Mouse (Mus musculus) embryonic facial prominence, embryonic 10.5 days (tissue): ENCODE data around the gene Pcx. TPM values are rescaled to one million over a fixed set of nuclear protein-coding genes. Genes with fewer than 3 reads are reported as not detected.

Source experiments
- DNase-seq: peaks from one replicate; pipeline ENCODE4 v3.0.0-alpha.2; 2017; ENCODE audit warnings: low spot score
- H3K27ac ChIP-seq: fragments of 300-500 bp; sonication (generic); replicated peaks from 2 replicates; pipeline ENCODE4 v1.5.1; 2016; ENCODE audit warnings: mild to moderate bottlenecking
- H3K27me3 ChIP-seq: fragments of 300-500 bp; sonication (generic); replicated peaks from 2 replicates; pipeline ENCODE4 v1.6.1; 2016; ENCODE audit warnings: low read depth, mild to moderate bottlenecking; ENCODE audit not compliant: poor library complexity, severe bottlenecking
- H3K36me3 ChIP-seq: fragments of 300-500 bp; sonication (generic); replicated peaks from 2 replicates; pipeline ENCODE4 v1.6.1; 2016; ENCODE audit warnings: mild to moderate bottlenecking, moderate library complexity
- H3K4me1 ChIP-seq: fragments of 300-500 bp; sonication (generic); 2 replicates; pipeline ENCODE4 v1.6.1; 2016
- H3K4me3 ChIP-seq: fragments of 300-500 bp; sonication (generic); 2 replicates; pipeline ENCODE4 v1.5.1; 2016; ENCODE audit warnings: mild to moderate bottlenecking, moderate library complexity
- H3K9me3 ChIP-seq: fragments of 300-500 bp; sonication (generic); 2 replicates; pipeline ENCODE4 v1.6.1; 2016; ENCODE audit warnings: mild to moderate bottlenecking
- WGBS: fragments of 180-500 bp; shearing (Covaris S2); methylation state at CpG from one replicate; pipeline ENCODE4 v1.1.7; 2016; 5-methylcytosine and 5-hydroxymethylcytosine counted together
- polyA plus RNA-seq: library from polyadenylated mRNA; unstranded; fragments of >200 nt; fragmentation: Nextera tagmentation; extraction: Ambion mirVana; gene quantifications from 2 replicates; pipeline ENCODE4 v1.2.1, GENCODE M21; 2016

Pcx gene
- polyA plus RNA-seq, 1 experiment from 2014 or later = 26.8 TPM

DNA sequence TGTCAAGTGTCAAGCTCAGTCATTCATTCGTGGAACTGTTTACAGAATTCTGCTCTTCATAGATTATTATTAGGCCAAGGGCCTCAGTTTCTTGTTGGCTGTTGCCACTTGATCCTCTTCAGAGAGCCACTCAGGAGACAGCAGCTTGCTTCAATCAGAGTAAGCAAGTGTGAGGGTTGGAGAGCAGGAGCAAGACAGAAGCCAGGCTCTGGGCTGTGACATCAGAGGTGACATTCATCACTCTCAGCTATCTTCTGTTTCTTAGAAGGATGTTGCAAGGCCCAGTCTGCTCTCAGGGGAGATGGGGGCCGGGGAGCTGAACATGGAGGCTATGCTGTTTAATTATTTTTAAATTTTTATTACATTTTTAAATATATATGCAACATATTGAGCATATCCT lies 7.6 kb upstream of the Pcx start:
- peaks cover 13% of the 10 kb centered on the region for H3K4me1 ChIP-seq
- DNase-seq = no peak
- H3K36me3 ChIP-seq = no peaks in the 10 kb centered on the region
- H3K4me3 ChIP-seq = no peak overlapping the region
- H3K27me3 ChIP-seq = no peaks in the 10 kb centered on the region
- 75% methylated on average over 2 of the region's 2 CpGs for WGBS
- H3K9me3 ChIP-seq = no peaks in the 10 kb centered on the region
- no peak overlapping the region for H3K27ac ChIP-seq

GRCm38 (mm10) chr19:4504830-4505229 lies 5.4 kb upstream of the Pcx start:
- H3K27me3 ChIP-seq = no peaks in the 10 kb centered on the region
- H3K4me1 ChIP-seq = peaks cover 8% of the 10 kb centered on the region
- H3K9me3 ChIP-seq = no peaks in the 10 kb centered on the region
- no peak overlapping the region for H3K4me3 ChIP-seq
- H3K36me3 ChIP-seq = no peaks in the 10 kb centered on the region
- DNase-seq = no peak
- WGBS = 95% methylated on average over 1 of the region's 1 CpGs
- H3K27ac ChIP-seq = no peak overlapping the region

- Histone ChIP-seq H3K4me3 (no peak overlapping the region), H3K27ac (no peak overlapping the region), H3K9me3 (no peaks in the 10 kb centered on the region), H3K27me3 (peaks cover 7% of the 10 kb centered on the region), H3K36me3 (no peaks in the 10 kb centered on the region), H3K4me1 (peaks cover 20% of the 10 kb centered on the region)
- 77% methylated on average over 3 of the region's 3 CpGs for WGBS
- no peak for DNase-seq
Measured at GRCm38 (mm10) chr19:4507746-4508145, 2.5 kb upstream of the Pcx start.

DNA sequence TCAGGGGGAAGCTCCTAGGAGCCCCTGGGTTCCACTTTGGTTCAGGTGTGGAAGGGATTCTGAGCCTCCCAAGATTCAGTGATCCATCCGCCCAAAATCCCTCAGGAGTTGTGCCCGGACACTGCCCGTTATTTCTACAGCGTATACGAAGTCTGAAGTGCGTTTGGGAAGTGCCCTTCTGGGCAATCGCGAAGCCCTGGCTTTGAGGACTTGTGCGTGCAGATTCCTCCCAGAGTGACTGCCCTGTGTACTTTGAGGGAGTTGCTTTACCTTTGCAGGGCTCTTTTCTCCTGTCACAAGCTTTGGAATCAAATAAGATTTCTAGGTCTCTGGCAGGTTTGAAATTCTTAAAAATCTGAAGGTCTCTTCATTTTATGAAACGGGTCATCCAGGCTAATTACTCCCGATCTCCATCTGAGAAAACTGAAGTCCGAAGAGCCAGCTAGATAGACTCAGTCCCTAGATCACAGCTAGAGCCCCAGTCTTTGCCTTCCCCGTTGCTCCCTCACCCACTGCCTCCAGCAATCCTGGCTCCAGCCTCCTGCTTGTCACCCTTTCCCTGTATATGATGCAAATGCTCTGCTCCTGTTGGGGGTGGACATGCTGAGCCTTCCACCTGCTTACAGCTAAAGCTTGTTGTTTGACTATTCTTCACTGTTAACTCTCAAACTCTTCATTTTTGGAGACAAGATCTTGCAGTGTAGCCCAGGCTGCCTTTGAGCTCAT lies 1.0 kb downstream of the Pcx start:
- H3K36me3 ChIP-seq = no peaks in the 10 kb centered on the region
- no peak overlapping the region for H3K27ac ChIP-seq
- no peaks in the 10 kb centered on the region for H3K9me3 ChIP-seq
- no peak for DNase-seq
- peaks cover 7% of the 10 kb centered on the region for H3K27me3 ChIP-seq
- WGBS = 9% methylated on average over 13 of the region's 13 CpGs
- H3K4me3 ChIP-seq = peak overlapping the region; percentile 86
- H3K4me1 ChIP-seq = peaks cover 37% of the 10 kb centered on the region

- Histone ChIP-seq H3K27ac (no peak overlapping the region), H3K36me3 (no peaks in the 10 kb centered on the region), H3K4me3 (0 out of 2 replicates have a peak overlapping the region, but pooled peaks have one; percentile 16), H3K4me1 (peaks cover 42% of the 10 kb centered on the region), H3K9me3 (no peaks in the 10 kb centered on the region), H3K27me3 (peaks cover 7% of the 10 kb centered on the region)
- WGBS = 70% methylated on average over 4 of the region's 4 CpGs
- no peak for DNase-seq
Measured at GRCm38 (mm10) chr19:4513236-4513858, 3.1 kb downstream of the Pcx start.

DNA sequence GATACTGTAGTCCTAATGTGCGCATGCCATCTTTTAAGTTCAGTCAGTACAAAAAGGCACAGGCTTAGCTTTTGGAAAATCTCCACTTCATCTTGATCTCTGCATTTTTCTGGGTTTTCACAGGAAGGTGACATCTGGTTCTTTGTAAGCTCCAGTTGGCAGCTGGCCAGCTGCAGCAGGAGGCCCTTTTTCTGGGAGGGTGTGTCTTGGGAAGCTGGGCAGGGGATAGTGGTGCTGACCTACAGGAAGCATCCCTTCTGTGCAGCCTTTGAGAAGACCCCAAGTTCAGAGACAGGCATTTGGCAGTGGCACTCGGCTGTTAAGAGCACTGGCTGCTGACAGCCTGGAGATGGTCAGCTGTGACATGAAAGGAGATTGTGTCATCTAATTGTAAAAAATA lies 5.5 kb downstream of the Pcx start:
- Histone ChIP-seq H3K4me1 (peaks cover 43% of the 10 kb centered on the region), H3K4me3 (no peak overlapping the region), H3K27me3 (peaks cover 7% of the 10 kb centered on the region), H3K36me3 (no peaks in the 10 kb centered on the region), H3K27ac (0 out of 2 replicates have a peak overlapping the region, but pooled peaks have one; percentile 25), H3K9me3 (no peaks in the 10 kb centered on the region)
- WGBS = 64% methylated on average over 2 of the region's 2 CpGs
- DNase-seq = peak; percentile 44

- H3K36me3 ChIP-seq = no peaks in the 10 kb centered on the region
- H3K4me1 ChIP-seq = peaks cover 38% of the 10 kb centered on the region
- no peaks in the 10 kb centered on the region for H3K9me3 ChIP-seq
- H3K27me3 ChIP-seq = peaks cover 7% of the 10 kb centered on the region
- H3K4me3 ChIP-seq = no peak overlapping the region
- 65% methylated on average over 2 of the region's 2 CpGs for WGBS
- H3K27ac ChIP-seq = 0 out of 2 replicates have a peak overlapping the region, but pooled peaks have one; percentile 25
- DNase-seq = no peak
Measured at GRCm38 (mm10) chr19:4516288-4516687, 6.0 kb downstream of the Pcx start.

GRCm38 (mm10) chr19:4517483-4517882 lies 7.2 kb downstream of the Pcx start:
- H3K9me3 ChIP-seq = no peaks in the 10 kb centered on the region
- no peak overlapping the region for H3K4me3 ChIP-seq
- H3K4me1 ChIP-seq = peaks cover 42% of the 10 kb centered on the region
- H3K27me3 ChIP-seq = no peaks in the 10 kb centered on the region
- DNase-seq = no peak
- H3K27ac ChIP-seq = 0 out of 2 replicates have a peak overlapping the region, but pooled peaks have one; percentile 4
- H3K36me3 ChIP-seq = no peaks in the 10 kb centered on the region
- 80% methylated on average over 1 of the region's 1 CpGs for WGBS

- H3K4me3 ChIP-seq = no peak overlapping the region
- H3K4me1 ChIP-seq = peaks cover 20% of the 10 kb centered on the region
- H3K27me3 ChIP-seq = no peaks in the 10 kb centered on the region
- H3K9me3 ChIP-seq = no peaks in the 10 kb centered on the region
- 79% methylated on average over 3 of the region's 3 CpGs for WGBS
- no peaks in the 10 kb centered on the region for H3K36me3 ChIP-seq
- H3K27ac ChIP-seq = no peak overlapping the region; the same call in 1 of the 2 replicates
- no peak for DNase-seq
Measured at GRCm38 (mm10) chr19:4521426-4522050, 11.3 kb downstream of the Pcx start.

DNA sequence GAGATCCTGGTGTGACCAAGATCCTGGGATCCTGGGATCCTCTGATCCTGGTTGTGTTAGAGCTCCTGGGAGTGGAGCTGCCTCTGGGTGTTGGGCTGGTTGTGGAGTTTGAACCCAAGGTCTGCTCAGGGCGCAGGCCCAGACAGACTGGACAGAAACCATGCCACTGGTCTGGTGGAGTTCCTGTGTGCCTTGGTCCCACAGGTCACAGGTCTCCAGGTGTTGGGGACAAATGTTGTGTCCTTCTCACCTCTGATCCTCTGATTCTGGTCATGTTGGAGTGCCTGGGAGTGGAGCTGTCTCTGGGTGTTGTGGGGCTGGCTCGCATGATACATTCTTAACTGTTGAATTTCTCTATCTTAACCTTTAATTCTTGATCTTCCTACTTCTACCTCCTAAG lies 24.4 kb downstream of the Pcx start:
- no peak for DNase-seq
- Histone ChIP-seq H3K9me3 (no peaks in the 10 kb centered on the region), H3K27me3 (no peaks in the 10 kb centered on the region), H3K36me3 (no peaks in the 10 kb centered on the region), H3K4me3 (no peak overlapping the region), H3K4me1 (no peaks in the 10 kb centered on the region), H3K27ac (no peak overlapping the region)
- 95% methylated on average over 2 of the region's 2 CpGs for WGBS

GRCm38 (mm10) chr19:4535922-4536321 lies 25.6 kb downstream of the Pcx start:
- no peak for DNase-seq
- Histone ChIP-seq H3K27me3 (no peaks in the 10 kb centered on the region), H3K27ac (no peak overlapping the region), H3K4me1 (no peaks in the 10 kb centered on the region), H3K36me3 (no peaks in the 10 kb centered on the region), H3K9me3 (no peaks in the 10 kb centered on the region), H3K4me3 (no peak overlapping the region)

DNA sequence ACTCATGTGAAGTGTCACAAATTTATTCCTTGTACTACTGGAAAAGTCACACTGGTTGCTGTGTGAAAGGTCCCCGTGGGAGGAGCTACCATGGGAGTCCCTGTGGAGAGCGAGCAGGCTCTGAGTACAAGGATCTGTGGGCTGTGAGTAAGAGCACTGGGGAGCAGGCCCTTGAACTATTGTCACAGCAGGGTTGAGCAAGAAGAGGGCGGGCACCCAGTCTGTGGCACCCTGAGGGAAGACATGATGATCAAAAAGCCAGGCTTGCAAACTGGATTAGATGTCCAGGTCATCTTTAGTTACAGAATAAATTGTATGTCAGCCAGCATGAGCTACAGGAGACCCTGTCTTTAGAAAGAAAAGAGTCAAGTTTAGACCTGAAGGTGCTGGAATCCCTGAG lies 26.3 kb downstream of the Pcx start:
- H3K27ac ChIP-seq = no peak overlapping the region
- no peaks in the 10 kb centered on the region for H3K27me3 ChIP-seq
- no peak overlapping the region for H3K4me3 ChIP-seq
- no peak for DNase-seq
- 62% methylated on average over 3 of the region's 3 CpGs for WGBS
- H3K9me3 ChIP-seq = no peaks in the 10 kb centered on the region
- no peaks in the 10 kb centered on the region for H3K36me3 ChIP-seq
- H3K4me1 ChIP-seq = no peaks in the 10 kb centered on the region

- Histone ChIP-seq H3K9me3 (no peaks in the 10 kb centered on the region), H3K4me3 (no peak overlapping the region), H3K4me1 (no peaks in the 10 kb centered on the region), H3K36me3 (no peaks in the 10 kb centered on the region), H3K27me3 (no peaks in the 10 kb centered on the region), H3K27ac (no peak overlapping the region)
- no peak for DNase-seq
- WGBS = 90% methylated on average over 6 of the region's 6 CpGs
Measured at GRCm38 (mm10) chr19:4540263-4540662, 30.0 kb downstream of the Pcx start.
